Mouse (Mus musculus): ENCODE results near the gene Gm21304.
"Not testable (repeated sequence)": the region's sequence is repeated elsewhere in the genome, so short reads cannot be mapped to it uniquely, and the experiment has no call there.

Gm21304 gene

GRCm38 (mm10) chr10:104168215-104168614, at the start of gene Gm21304:
Gene Gm21304 (plus strand): TSS chr10:104168515.
- not testable (repeated sequence) for DNase-seq

- DNase-seq, result not testable (repeated sequence)
These were observed 25.6 kb upstream of the Gm21304 start, which contains the start of gene Gm21293 for GRCm38 (mm10) chr10:104142687-104143086. Gene Gm21293 (plus strand): TSS chr10:104142987.

DNA sequence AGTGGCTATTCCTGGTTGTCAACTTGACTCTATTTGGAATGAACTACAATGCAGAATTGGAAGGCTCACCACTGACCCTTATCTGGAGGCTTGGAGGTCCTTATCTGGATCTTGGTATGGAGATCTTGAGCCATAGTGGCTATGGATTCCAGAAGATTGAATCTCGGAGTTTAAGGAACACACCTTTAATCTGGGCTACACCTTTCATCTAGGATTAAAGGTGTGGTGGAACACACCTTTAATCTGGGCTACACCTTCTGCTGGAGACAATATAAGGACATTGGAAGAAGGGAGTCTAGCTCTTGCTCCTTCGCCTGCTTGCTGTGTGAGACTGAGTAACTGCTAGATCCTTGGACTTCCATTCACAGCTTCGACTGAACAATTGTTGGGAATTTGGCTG, 17.1 kb upstream of the Gm21304 start, which contains the start of gene Gm6763:
Gene Gm6763, plus strand, starts transcription at position 301 of the 400 bp plus-strand sequence.
- not testable (repeated sequence) for DNase-seq

- DNase-seq, result not testable (repeated sequence)
These were observed 8.6 kb upstream of the Gm21304 start, which contains the start of gene Gm8764 for GRCm38 (mm10) chr10:104159706-104160105. Gene Gm8764 (plus strand): TSS chr10:104160006.

- not testable (repeated sequence) for DNase-seq
These were observed 8.4 kb downstream of the Gm21304 start, which contains the start of gene Gm21312 for GRCm38 (mm10) chr10:104176724-104177123. Gene Gm21312 (plus strand): TSS chr10:104177024.

DNA sequence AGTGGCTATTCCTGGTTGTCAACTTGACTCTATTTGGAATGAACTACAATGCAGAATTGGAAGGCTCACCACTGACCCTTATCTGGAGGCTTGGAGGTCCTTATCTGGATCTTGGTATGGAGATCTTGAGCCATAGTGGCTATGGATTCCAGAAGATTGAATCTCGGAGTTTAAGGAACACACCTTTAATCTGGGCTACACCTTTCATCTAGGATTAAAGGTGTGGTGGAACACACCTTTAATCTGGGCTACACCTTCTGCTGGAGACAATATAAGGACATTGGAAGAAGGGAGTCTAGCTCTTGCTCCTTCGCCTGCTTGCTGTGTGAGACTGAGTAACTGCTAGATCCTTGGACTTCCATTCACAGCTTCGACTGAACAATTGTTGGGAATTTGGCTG, 16.9 kb downstream of the Gm21304 start, which contains the start of gene Gm20765:
Gene Gm20765, plus strand, starts transcription at position 301 of the 400 bp plus-strand sequence.
- DNase-seq, result not testable (repeated sequence)

GRCm38 (mm10) chr10:104193742-104194141, 25.4 kb downstream of the Gm21304 start, which contains the start of gene Gm4340:
Gene Gm4340 (plus strand): TSS chr10:104194042.
- not testable (repeated sequence) for DNase-seq

DNA sequence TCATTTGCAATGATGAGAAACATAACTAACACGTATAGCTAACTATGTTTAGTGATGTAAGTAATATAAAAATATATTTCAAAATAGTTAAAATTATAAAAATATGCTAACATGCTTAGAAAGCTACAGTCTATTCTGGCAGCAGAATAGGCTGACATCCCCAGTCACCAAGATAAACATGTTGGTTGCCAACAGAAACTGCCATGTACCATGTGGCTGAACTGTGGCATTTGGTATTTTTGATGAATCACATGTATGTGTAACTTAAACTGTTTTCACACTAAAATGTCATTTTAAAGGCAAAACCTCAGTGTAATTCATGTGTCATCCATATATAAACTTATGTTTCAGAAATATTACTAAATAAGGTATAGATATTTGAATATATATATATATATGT, 41.3 kb downstream of the Gm21304 start:
- DNase-seq, result no peak

GRCm38 (mm10) chr10:104210268-104210990, 42.1 kb downstream of the Gm21304 start:
- DNase-seq, result no peak

- DNase-seq, result no peak
These were observed 46.2 kb downstream of the Gm21304 start for GRCm38 (mm10) chr10:104214527-104214926.

Measured in cerebellum, postnatal 14 days (tissue).